Mouse (Mus musculus) frontal cortex, adult 2 months (tissue): ENCODE results near the gene Lin28a. TPM values are rescaled to one million over a fixed set of nuclear protein-coding genes. Genes with fewer than 3 reads are reported as not detected.

ENCODE experiments used
- DNase-seq, 2 experiments: peaks; one replicate each; pipeline ENCODE4 v3.0.0; 2022; ENCODE audit warnings: low spot score in 1 of 2; ENCODE audit errors: extremely low spot score in 1 of 2
- polyA plus RNA-seq: library from polyadenylated mRNA; depleted of rRNA; stranded (reverse); fragments of >200 nt; gene quantifications from 2 replicates; pipeline ENCODE4 v1.2.3, GENCODE M21; 2012

Gene Lin28a
- polyA plus RNA-seq, 1 experiment = not detected

DNA sequence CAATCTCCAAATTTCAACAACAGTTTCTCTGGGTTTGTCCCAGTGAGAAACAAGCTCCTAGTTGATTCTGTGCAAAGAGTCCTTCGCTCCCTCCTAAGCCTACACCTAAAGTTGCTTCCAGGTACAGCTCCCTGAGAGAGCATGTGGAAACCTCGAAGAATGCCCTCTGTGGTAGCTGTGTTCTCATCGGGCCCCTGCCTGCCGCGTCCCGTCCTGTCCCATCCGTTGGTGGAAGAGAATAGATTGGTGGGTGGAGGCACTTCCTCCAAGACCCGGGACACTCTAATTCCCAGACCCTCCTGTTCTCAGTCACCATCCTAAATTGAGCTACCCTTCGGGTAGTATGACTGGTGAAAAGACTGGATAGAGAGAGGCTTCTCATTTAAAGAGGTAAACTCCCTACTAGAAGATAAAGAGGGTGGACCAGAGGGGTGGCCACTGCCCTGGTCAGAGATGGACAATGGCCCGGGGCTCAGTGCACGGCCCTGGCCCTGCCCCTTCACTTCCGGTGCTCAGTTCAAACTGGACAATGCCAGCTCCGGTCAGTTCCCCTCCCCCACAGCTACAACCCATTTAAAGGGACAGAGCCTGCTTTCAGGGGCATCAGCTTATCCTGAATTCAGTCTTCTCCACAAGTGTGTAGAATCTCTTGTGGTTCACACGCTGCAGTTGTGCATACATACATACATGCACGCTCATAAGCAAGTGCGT is 1.2 kb upstream of the Lin28a start:
- no peak for DNase-seq

DNA sequence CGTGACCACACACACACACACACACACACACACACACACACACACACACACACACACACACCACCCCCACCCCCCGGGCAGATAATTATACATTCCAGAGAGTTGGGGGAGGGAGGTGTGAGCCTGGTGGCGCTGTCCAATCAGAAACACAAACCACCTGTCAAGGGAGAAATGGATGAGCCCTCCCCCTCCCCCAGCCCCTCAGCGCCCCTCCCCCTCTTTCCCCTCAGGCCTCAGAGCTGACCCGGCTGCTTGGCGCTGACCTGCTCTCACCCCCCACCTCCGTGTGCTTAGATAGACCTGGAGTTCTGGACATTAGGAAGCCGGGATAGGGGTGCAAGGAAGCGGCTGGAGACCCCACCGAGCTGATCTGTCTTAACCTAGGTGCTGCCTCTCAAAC is 569 bp upstream of the Lin28a start:
- DNase-seq = no peak

DNA sequence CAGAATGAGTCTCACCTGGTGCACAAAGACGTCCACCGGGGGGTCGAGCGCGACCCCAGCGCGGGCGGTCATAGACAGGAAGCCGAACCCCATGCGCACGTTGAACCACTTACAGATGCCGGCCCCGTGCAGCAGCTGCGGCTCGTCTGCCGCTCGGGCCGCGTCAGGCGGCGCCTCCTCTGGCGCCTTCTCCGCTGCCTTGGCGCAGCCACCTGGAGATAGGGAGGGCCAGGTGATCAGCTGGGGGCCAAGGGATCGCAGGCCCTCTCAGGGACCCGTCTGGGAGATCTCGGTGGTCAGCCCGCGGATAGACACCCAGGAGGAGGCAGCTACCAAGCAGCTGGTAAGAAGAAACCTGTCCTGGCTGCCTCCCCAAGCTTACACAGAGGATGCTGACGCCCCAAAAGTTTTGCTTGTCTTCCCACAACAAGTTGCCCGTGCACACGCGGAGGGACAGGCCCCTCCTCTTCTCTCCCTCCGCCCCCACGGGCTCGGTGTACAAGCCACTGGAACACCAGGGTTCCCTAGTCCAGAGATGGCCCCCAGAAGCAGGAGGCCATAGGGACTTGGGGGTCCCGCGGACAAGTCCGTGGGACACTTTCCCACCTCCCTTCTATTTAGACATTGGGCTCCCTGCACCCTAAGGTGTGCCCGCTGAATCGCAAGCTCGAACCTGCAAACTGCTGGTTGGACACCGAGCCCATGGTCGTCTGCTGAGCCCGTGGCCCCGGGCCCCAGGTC is 433 bp downstream of the Lin28a start:
- DNase-seq = no peak

DNA sequence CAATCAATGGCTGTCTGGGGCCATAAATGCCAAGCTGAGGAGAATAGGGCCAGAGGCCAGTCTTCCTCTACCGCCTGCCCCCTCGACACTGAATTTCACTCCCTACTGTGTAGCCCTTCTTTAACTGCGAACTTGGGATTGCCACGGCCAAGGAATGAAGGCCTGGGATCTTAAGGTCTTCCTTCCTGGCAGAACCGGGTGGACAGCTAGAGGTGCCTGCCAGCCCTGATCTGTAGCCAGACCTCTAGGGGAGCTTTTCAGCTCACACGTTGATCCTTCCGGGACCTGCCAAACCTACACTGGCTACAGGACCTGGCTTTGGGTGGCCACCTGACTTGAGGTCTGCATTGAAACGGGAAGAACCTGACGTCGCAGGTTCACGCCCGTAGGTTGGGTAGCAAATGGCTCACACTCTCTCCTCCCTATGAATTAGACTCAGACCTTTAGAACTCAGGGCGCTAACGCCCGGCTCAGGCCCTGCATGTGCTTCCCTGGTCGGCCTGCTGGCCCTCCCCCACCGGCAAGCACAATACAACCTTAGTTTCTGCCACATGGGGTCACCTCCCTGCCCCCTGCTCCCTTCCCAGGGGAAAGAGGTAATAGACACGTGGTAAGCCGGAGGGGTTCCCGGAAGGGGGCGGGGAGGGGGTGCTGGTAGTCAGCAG is 1.3 kb downstream of the Lin28a start:
- DNase-seq = no peak

DNA sequence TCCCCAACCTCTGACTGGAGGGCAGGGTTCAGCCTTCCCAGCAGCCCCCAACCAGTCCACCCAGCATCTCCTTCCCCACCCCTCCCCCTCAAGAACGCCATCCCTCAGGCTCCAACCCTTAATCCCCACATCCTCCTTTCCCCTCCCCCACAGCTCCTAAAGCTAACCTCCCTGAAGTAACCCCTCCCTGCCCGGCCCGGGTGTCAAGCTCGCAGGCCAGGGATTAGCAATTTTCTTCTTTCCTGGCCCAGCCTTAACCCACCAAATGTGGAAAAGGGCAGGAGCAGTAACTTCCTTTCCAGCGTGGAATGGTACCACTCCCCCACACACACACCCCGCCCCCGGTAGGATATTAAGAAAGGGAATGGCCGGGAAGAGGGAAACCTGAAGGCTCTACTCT is 1.9 kb downstream of the Lin28a start:
- no peak for DNase-seq

DNA sequence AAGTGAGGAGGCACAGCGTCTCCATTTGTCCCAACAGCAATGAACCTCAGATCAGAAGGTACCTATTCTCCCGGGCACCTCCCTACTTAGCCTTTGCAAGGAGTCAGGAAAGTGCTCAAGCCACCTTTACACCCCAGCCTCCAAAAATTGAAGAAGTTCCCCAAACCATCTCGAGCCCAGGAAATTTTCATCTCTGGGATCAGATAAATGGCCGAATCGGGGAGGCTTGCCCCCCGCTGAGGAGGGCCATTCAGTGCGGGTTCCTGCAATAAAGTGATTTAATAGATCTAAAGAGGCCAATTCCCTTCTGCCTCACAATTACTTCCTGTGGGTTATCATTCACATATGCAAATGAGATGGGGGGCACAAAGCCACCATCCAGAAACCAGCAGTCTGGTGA is 2.4 kb downstream of the Lin28a start:
- no peak for DNase-seq

DNA sequence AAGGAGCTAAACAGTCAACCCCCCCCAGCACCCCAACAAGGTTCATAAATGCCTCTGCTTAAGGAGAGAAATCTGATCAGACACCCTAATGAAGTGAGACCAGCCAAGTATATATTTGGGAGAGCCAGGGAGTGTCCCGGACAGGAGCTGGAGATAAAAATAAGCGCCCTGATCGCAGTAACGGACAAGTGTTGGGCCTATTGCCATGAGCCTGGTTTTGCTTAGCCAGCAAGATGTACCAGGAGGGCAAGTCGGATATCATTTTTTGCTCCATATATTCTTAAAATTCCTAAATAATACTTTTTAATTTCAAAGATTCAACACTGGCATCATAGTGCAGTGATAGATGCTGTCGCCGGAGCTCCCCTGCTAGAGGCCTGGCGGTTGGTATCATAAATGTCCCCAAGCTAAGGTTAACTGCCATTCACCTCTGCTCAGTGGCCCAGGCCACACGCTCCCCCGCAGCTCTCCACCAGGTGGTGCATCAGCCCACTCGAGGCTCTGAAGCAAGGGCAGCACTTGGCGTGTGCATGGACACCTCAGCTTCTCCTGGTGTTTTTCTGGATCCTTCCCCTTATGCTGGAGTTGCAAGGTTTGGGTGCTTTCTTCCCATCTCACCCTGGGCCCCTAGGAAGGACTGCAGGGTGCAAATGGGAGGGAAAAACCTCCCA is 5.6 kb downstream of the Lin28a start:
- DNase-seq = no peak

DNA sequence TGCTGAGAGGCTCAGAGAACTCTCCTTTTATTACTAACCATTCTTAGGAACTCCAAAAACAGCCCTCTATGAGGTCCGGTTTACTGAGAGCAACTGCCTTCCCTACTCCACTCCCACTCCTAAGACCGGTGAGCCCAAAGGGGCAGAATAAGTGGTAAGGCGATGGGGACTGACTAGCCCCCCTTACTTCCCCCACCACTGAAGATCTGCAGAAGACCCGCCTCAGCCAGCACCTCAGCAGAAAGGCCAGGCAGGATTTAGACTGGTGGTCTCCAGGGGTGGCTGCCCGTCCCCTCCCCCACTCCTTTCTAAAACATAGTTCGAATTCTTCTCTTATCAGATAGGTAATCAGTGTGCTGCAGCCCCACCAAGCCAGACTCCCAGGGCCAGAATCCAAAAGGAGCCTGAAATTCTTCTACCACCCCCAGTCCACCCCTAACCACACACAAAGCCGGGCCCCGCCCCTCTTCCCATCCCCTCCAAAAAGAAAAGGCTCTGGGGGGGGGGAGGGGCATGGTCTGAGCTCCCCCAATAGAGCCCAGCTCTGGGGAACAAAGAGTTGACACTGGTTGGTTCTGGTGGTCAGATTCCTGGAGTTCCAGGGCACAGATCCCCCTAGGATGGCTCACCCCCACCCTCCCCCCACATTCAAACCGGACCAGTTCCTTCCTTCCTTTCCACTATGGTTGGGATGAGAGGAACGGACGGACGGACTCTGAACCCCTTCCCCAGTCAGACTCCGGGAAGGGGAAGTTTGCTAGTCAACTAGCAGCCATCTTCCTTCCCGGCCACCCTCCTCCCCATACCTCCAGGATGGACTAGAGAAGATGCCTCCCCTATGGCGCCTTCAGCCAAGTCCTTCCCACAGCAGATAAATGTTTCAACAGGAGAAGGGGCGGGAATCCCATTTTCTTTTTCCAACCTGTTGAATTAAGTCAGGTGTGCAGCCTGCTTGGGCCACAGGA is 6.9 kb downstream of the Lin28a start:
- DNase-seq = no peak

DNA sequence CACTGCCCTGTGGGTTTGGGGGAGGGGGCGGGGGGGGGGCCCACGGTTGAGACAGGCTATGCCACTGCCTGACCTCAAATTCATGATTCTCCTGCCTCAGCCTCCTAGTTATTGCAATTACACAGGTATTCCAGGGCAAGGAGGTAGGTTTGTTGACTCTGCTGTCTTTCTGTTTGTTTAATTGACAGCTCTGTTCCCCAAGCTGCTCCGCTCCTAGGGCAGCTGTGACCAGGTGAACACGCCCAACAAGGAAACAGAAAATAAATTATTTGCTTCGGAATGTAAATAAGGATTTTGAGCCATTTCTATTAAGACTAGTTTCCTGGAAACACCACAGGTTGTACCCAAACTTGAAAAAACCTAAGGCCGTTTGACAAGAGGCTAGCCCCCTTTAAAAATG is 8.9 kb downstream of the Lin28a start:
- no peak for DNase-seq

DNA sequence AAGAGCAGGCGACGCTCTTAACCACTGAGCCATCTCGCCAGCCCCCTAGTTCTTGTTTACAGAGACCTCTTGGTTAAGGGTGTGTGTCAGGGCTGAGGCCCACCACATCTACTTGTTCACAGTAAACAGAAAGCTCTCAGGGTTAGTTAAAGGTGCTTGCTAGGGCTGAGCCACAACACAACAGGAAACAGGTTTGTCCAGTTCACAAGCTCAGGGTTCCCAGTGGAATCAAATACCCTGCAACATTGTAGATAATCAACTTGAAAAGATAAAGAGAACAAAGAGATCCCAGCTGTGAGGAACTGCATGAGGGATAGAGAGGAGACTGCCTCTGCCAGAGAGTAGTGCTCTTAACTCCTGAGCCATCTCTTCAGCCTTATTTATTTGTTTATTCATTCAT is 11.8 kb downstream of the Lin28a start:
- DNase-seq = no peak

DNA sequence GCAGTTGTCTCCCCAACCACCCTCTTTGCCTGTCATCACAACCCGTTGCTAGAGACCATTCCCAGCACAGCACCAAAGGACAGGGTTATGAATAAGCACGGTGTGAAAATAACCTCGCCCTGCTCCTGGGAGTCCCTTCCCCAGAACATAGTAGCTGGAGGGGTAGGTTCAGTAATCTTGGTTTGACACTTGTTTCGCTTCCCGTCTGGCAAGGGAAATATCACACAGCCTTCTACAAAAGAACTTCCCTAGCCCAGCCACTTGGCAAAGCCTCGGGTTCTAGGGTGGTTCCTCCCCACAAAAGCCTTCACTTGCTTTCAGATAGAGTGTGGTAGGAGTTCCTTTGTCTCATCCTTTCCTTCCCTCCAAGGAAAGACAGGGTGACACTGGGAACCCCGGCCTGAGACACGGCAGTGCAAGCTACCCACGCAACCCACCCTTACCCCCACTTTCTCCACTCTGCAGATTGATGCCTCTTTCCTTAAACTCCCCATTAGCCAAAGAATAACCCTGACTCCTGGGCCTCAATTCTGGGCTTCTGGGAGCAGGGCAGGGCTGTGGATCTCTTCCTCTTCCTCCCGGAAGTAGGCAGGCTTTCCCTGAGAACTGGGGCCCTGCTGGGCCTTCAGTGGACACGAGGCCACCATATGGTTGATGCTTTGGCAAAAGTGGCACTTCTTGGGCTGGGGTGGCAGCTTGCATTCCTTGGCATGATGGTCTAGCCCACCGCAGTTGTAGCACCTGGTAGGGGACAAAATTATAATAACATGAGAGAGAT is 12.9 kb downstream of the Lin28a start:
- no peak for DNase-seq

DNA sequence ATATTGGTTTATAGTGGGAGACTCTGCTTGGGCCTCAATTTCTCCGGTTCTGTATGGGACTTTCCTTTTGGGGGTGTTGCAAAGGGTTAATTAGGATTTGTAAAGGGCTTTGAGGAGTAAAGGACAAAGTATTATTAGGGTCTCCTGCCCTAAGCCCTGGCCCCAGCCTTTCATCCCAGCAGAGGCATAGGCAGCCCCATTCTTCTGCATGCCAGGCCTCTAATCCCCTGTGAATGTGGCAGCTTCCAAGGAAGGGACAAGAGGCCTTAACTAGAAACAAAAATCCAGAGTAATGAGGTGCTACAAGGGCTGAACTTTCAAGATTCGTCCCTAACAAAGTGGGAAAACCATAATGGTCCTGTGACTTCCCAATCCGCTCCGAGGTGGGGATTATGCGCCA is 15.7 kb downstream of the Lin28a start:
- no peak for DNase-seq

DNA sequence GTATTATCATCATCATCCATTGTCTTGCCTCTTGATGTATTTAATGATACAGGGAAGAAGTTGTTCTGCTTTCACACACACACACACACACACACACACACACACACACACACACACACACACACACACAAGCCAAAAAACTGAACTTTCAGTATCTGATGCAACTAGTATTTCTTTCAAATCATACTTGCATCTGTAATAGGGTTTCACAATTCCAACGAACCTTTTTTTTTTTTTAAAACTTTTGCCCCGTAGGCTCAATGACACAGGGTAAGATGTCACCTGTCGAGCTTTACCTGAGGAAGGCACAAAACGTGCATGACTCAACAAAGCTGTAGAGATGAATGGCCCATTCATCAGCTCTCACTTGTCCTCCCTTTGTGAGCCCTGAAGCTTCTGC is 16.4 kb downstream of the Lin28a start:
- DNase-seq = no peak

DNA sequence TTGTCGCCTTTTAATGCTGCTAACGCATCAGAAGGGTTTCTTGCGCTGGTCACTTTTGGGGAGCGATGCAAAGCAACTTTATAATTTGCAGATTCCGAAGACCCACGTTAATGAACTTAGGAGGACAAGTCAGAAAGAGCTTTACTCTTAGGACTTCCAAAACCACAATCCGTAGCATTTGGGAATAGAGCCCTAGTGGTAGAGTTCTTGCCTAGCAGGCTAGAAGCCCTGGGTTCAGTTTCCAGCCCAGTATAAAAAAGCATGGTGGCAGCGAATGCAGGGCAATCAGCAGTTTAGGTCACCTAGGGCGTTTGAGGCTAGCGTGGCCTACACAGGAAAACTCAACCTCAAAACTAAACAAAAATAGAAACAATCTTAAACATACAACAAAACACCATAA is 16.9 kb downstream of the Lin28a start:
- no peak for DNase-seq

DNA sequence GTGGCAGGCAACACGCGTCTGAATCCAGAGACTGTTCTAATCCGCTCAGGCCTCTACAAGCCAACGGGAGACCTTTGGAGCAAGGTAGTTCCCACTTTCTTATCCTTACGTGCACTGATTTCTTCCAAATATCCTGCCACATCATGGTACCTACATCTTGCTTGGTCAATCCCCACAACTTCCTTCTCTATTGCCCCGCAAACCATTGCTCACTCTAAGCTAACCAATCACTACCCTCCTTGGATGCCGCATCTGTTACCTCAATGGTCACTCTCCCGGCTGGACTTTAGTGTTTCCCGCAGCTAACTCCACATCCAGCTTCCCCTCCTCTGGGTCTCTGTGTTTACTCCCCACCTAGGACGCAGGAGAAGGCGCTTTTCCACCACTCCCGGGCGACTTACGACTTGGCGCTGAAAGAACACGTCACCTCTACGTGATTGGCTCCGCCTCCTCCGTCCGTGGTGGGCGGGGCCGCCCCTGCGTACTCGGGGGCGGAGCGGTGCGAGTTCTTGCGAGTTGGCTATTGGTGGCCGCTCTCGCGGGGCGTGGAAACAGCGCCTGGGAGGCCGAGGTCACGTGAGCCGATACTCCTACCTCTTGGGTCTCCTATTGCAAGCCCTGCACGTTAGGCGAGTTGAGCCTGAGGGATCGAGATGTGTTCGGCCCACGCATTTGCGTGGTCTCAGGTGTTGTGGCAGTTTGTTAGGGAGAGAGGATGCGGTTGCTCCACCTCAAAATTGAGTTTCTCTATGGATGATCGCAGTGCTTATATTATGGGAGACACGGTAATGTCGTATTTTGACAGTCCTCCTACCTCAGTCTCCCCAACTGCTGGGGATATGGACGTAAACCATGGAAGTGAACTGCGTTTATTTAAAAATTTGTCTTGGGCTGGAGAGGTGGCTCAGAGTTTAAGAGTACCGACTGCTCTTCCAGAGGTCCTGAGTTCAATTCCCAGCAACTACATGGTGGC is 17.9 kb downstream of the Lin28a start, which contains the start of gene Dhdds:
TSS of gene Dhdds (minus strand) at position 453 of the 973 bp plus-strand sequence.
- peak; percentile 95 to 96 for DNase-seq

DNA sequence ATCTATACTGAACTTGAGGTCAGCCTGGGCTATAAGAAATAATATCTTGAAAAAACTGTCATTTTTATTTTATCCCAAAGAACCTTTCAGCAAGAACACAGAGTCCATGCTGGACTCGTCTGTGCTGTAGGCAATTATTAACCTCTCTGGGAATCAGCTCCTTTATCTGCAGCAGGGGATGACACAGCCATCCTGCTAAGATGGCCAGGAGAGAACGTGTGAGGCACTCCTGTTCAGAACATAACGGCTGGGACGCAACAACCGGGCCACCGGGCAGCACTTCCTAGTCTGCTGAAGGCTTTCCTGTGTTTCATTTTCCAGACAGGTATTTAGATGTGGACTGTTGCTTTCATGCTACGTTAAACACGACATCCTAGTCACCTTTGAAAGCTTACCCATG is 23.9 kb downstream of the Lin28a start:
- DNase-seq = no peak

DNA sequence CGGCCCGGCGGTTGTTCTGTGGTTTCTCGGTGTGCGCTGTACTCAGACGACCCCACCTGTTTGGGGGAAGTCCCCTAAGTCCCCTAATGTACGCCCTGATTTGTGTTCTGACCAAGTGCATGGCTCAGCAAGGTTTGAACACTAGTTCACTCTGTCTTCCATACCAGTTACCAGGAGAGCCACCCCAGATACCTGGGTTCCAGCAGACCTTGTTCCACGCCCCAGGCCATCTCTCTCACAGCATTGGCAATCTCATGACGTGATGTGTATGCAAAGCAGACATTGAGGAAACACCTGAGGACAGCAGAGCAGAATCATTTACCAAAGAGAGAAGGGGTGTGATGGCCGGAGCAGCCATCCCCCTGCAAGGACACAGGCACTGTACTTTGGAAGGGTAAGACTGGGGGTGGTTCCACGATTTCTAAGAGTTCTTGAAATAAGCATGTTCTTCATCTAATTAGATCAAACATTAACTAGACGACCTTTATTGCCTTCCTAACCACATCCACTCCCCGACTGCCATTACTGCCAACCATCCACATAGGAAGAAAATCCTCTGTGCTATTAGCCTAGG is 27.5 kb downstream of the Lin28a start:
- DNase-seq = no peak

DNA sequence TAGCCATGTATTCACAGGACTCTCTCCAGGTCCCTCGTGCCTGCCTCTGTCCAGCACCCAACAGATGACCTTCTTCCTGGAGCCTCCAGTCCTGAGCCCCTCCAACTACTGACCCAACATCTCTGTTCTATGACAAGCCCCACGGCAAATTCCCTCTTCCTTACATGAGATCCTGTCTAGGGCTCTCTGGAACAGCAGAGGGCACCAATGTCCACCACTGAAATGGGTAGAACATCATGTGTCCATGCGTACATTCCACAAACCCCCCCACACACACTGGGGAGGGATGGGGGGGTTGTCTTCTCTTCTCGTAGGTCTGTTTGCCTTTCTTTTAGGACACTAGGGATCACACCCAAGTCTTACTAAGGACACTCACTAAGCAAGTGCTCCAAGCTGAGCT is 28.6 kb downstream of the Lin28a start:
- DNase-seq = no peak
